Mouse (Mus musculus): Measurements from ENCODE around the gene Zfpl1. TPM values are rescaled to one million over a fixed set of nuclear protein-coding genes. Genes with fewer than 3 reads are reported as not detected.

The Zfpl1 gene
- polyA plus RNA-seq, 1 experiment from 2014 or later, result 79.5 TPM

Small RNA genes within 50 kb of the gene (microRNA-seq; reads per million reads assigned to microRNA genes)
- gene Mir6988, result 1.2 reads per million

Other genes with a start within 250 kb of the Zfpl1 start
- 40.2 and 43.1 TPM in 2 replicates for gene Frmd8, start 209.7 kb downstream of the Zfpl1 start, polyA plus RNA-seq (2015; fragmentation: Nextera tagmentation; extraction: Ambion mirVana)
- 8.1 and 8.5 TPM in 2 replicates for gene Slc25a45, start 207.1 kb downstream of the Zfpl1 start, polyA plus RNA-seq (2015; fragmentation: Nextera tagmentation; extraction: Ambion mirVana)
- 4.2 and 4.7 TPM in 2 replicates for gene Tigd3, start 190.8 kb downstream of the Zfpl1 start, polyA plus RNA-seq (2015; fragmentation: Nextera tagmentation; extraction: Ambion mirVana)
- 166 and 178 TPM in 2 replicates for gene Dpf2, start 171.9 kb downstream of the Zfpl1 start, polyA plus RNA-seq (2015; fragmentation: Nextera tagmentation; extraction: Ambion mirVana)
- 13.4 and 15.5 TPM in 2 replicates for gene Cdc42ep2, start 160.1 kb downstream of the Zfpl1 start, polyA plus RNA-seq (2015; fragmentation: Nextera tagmentation; extraction: Ambion mirVana)
- gene Pola2, start 120.8 kb downstream of the Zfpl1 start, polyA plus RNA-seq (2015; fragmentation: Nextera tagmentation; extraction: Ambion mirVana), result 75.3 and 83.2 TPM in 2 replicates
- gene Slc22a20, start 98.8 kb downstream of the Zfpl1 start, polyA plus RNA-seq (2015; fragmentation: Nextera tagmentation; extraction: Ambion mirVana), result not detected in 2 replicates
- 8.4 and 11.1 TPM in 2 replicates for gene Capn1, start 69.1 kb downstream of the Zfpl1 start, polyA plus RNA-seq (2015; fragmentation: Nextera tagmentation; extraction: Ambion mirVana)
- 35.6 and 38.5 TPM in 2 replicates for gene Syvn1, start 38.4 kb downstream of the Zfpl1 start, polyA plus RNA-seq (2015; fragmentation: Nextera tagmentation; extraction: Ambion mirVana)
- 77.9 and 81.6 TPM in 2 replicates for gene Mrpl49, start 27.2 kb downstream of the Zfpl1 start, polyA plus RNA-seq (2015; fragmentation: Nextera tagmentation; extraction: Ambion mirVana)
- 741 and 838 TPM in 2 replicates for gene Fau, start 27.1 kb downstream of the Zfpl1 start, polyA plus RNA-seq (2015; fragmentation: Nextera tagmentation; extraction: Ambion mirVana)
- 33.0 and 33.2 TPM in 2 replicates for gene Znhit2, start 23.8 kb downstream of the Zfpl1 start, polyA plus RNA-seq (2015; fragmentation: Nextera tagmentation; extraction: Ambion mirVana)
- gene Tm7sf2, start 16.6 kb downstream of the Zfpl1 start, polyA plus RNA-seq (2015; fragmentation: Nextera tagmentation; extraction: Ambion mirVana), result 23.6 and 24.9 TPM in 2 replicates
- gene Vps51, start 7.7 kb downstream of the Zfpl1 start, polyA plus RNA-seq (2015; fragmentation: Nextera tagmentation; extraction: Ambion mirVana), result 70.3 and 78.5 TPM in 2 replicates
- gene Tmem262, start 4.9 kb downstream of the Zfpl1 start, polyA plus RNA-seq (2015; fragmentation: Nextera tagmentation; extraction: Ambion mirVana), result not detected in 2 replicates
- gene Gm28374, start 2.7 kb downstream of the Zfpl1 start, polyA plus RNA-seq (2015; fragmentation: Nextera tagmentation; extraction: Ambion mirVana), result 1.6 and 2.0 TPM in 2 replicates
- gene Cdca5, start within 50 bp of the Zfpl1 start, polyA plus RNA-seq (2015; fragmentation: Nextera tagmentation; extraction: Ambion mirVana), result 44.8 and 45.8 TPM in 2 replicates
- 0.34 and 0.55 TPM in 2 replicates for gene AC131692.1, start 9.5 kb upstream of the Zfpl1 start, polyA plus RNA-seq (2015; fragmentation: Nextera tagmentation; extraction: Ambion mirVana)
- 0.51 and 0.54 TPM in 2 replicates for gene Naaladl1, start 20.8 kb upstream of the Zfpl1 start, polyA plus RNA-seq (2015; fragmentation: Nextera tagmentation; extraction: Ambion mirVana)
- gene Sac3d1, start 33.7 kb upstream of the Zfpl1 start, polyA plus RNA-seq (2015; fragmentation: Nextera tagmentation; extraction: Ambion mirVana), result 44.0 and 47.2 TPM in 2 replicates
- gene Snx15, start 43.3 kb upstream of the Zfpl1 start, polyA plus RNA-seq (2015; fragmentation: Nextera tagmentation; extraction: Ambion mirVana), result 32.3 and 34.2 TPM in 2 replicates
- gene Batf2, start 56.0 kb upstream of the Zfpl1 start, polyA plus RNA-seq (2015; fragmentation: Nextera tagmentation; extraction: Ambion mirVana), result 0.52 and 0.54 TPM in 2 replicates
- 103 and 113 TPM in 2 replicates for gene Arl2, start 56.6 kb upstream of the Zfpl1 start, polyA plus RNA-seq (2015; fragmentation: Nextera tagmentation; extraction: Ambion mirVana)
- gene Majin, start 99.4 kb upstream of the Zfpl1 start, polyA plus RNA-seq (2015; fragmentation: Nextera tagmentation; extraction: Ambion mirVana), result not detected in 2 replicates
- gene Gpha2, start 141.4 kb upstream of the Zfpl1 start, polyA plus RNA-seq (2015; fragmentation: Nextera tagmentation; extraction: Ambion mirVana), result 0.39 and 0.74 TPM in 2 replicates
- gene Ppp2r5b, start 150.9 kb upstream of the Zfpl1 start, polyA plus RNA-seq (2015; fragmentation: Nextera tagmentation; extraction: Ambion mirVana), result 22.9 and 27.6 TPM in 2 replicates
- 9.8 and 12.1 TPM in 2 replicates for gene Atg2a, start 156.7 kb upstream of the Zfpl1 start, polyA plus RNA-seq (2015; fragmentation: Nextera tagmentation; extraction: Ambion mirVana)
- gene Ehd1, start 191.8 kb upstream of the Zfpl1 start, polyA plus RNA-seq (2015; fragmentation: Nextera tagmentation; extraction: Ambion mirVana), result 67.8 and 81.8 TPM in 2 replicates
- 0.78 and 1.0 TPM in 2 replicates for gene Cdc42bpg, start 221.5 kb upstream of the Zfpl1 start, polyA plus RNA-seq (2015; fragmentation: Nextera tagmentation; extraction: Ambion mirVana)

Data from kidney, embryonic 15.5 days (tissue).